Mouse (Mus musculus) thymus, adult 18-20 months (tissue): ENCODE results near the gene Prom2.

ENCODE experiments used
- DNase-seq, 2 experiments: peaks; one replicate each; pipeline ENCODE4 v3.0.0; 2022; ENCODE audit warnings: mixed read lengths in 2 of 2

The Prom2 gene

GRCm38 (mm10) chr2:127541185-127541584, at the start of gene Prom2:
Gene Prom2, minus strand, starts transcription at chr2:127541467.
- no peak for DNase-seq

GRCm38 (mm10) chr2:127590840-127591239, 49.6 kb upstream of the Prom2 start:
- peak; percentile 10 to 42 for DNase-seq

- DNase-seq = peak; percentile 35 to 37
These were observed 48.9 kb upstream of the Prom2 start for GRCm38 (mm10) chr2:127590204-127590603.

DNA sequence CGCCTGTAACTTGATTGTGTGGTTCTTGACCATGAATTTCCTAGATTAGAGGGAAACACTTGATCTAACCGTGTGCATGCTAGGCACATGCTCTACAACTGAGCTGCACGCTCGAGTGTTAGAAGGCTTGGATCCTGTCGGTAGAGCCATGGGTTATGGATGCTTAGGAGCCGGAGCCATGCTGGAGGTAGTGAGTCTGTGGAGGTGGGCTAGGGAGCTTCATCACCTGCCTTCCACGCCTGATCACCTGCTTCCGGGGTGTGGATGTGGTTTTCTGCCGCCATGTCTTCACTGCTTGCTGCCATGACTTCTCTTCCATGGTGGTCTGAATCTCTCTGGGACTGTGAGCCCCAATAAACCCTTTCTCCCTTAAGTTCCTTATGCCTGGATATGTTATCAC, 47.6 kb upstream of the Prom2 start:
- no peak for DNase-seq

DNA sequence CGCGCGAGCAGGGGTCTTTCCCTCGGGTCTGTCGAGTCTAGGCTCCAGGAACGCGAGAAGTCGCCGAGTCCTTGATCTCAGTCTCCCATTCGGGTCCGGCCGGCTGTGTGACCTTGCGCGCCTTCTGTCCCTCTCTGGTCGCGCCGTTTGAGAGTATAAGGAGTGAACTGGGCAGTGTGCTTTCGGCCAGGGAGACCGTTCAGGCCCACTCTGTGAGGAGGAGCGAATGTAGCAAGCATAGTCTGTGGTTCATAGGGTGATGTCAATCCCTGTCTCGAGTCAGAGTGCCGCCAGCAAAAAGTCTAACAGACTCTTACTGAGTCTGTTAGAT, 46.2 kb upstream of the Prom2 start:
- DNase-seq = no peak

- DNase-seq = peak; percentile 57 to 63
These were observed 45.6 kb upstream of the Prom2 start, which contains the start of the genes Zfp661 and Mrps5 for GRCm38 (mm10) chr2:127586694-127587513. Gene Zfp661, minus strand, starts transcription at chr2:127587094. Gene Mrps5, plus strand, starts transcription at chr2:127587222.

- peak; percentile 88 to 91 for DNase-seq
These were observed 43.2 kb upstream of the Prom2 start for GRCm38 (mm10) chr2:127584436-127584858.

- no peak for DNase-seq
These were observed 32.1 kb upstream of the Prom2 start for GRCm38 (mm10) chr2:127573322-127573721.

DNA sequence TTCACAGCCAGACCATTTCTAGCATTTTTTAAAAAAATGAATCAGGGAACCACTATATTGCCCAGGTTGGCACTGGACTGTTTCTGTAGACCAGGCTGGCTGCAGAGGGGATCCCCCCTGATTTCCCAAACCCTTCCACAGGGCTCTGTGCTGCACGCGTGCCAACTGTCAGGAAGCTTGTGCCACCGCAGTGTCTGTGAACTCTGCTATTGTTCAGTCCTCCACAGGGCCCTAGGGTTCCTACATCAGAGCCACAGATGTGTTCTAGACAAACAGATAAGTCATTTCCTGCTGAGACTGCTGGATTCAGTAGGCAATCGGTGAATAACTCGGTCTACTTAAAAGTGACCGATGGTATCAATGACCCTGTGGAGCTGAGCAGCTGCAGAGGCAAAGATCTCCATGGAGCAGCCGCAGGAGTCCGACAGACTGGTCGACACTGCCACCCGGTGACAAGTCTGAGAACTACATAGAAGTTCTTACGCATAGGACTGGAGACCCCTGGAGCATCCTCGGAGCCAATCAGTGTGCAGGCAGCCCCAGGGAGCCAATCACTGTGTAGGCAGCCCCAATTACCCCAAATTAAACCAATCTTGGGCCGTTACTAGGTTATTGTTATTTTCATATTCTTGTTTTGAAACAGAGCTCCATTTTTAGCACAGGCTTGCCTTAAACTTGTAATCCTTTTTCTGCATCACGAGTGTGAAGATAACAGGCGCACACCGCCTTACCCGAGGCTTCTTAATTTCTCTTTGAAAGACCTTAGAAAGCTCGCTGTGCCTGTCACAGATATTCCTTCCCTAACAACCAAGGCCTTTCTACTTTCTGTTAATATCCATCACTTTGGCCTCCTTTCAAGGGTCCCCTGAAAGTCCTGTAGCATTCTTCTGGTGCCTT, 18.1 kb upstream of the Prom2 start:
- peak; percentile 68 to 76 for DNase-seq

- DNase-seq = no peak
These were observed 9.8 kb upstream of the Prom2 start for GRCm38 (mm10) chr2:127551078-127551477.

DNA sequence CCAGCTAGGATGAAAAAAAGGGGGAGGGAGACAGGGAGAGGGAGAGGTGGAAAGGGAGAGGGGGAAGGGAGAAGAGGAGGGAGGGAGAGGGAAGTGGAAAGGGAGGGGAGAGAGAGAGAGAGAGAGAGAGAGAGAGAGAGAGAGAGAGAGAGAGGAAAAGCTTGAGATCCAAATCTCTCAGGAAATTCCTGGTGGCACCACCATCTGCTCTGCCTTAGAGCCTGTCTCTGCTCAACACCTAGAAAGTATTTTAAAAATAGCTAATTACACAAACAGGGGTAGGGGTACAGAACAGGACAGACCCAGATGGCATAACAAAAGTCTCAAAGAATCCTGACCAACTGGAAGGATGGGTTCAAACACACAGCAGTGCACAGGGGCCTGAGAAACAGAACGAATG, 9.2 kb upstream of the Prom2 start:
- DNase-seq = no peak

- no peak for DNase-seq
These were observed 8.4 kb upstream of the Prom2 start for GRCm38 (mm10) chr2:127549711-127550110.

- DNase-seq = no peak
These were observed 7.2 kb upstream of the Prom2 start for GRCm38 (mm10) chr2:127548342-127549074.

- DNase-seq = no peak
These were observed 430 bp upstream of the Prom2 start for GRCm38 (mm10) chr2:127541697-127542096.

- DNase-seq = no peak
These were observed 1.8 kb downstream of the Prom2 start for GRCm38 (mm10) chr2:127539494-127539893.

DNA sequence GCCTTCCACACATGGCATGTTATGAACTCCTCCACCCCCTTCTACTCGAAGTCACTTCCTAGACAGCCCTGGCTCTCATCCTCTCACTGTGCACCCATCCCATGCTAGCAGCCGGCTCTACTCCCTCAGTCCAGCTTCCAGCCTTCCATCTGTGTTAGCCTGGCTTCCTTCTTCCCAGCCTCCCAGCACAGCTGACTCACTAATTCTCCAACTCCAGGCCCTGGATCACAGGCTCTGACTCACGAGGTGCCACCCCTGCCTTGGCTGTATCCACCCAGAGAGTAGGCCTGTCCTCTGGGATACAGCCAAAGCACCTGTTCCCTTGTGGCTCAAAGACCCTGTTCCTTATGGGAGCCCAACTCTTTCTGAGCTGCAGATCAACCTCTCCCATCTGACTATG, 3.7 kb downstream of the Prom2 start:
- DNase-seq = no peak

GRCm38 (mm10) chr2:127535363-127535762, 5.9 kb downstream of the Prom2 start:
- DNase-seq = no peak

GRCm38 (mm10) chr2:127532379-127532778, 8.9 kb downstream of the Prom2 start:
- no peak for DNase-seq

DNA sequence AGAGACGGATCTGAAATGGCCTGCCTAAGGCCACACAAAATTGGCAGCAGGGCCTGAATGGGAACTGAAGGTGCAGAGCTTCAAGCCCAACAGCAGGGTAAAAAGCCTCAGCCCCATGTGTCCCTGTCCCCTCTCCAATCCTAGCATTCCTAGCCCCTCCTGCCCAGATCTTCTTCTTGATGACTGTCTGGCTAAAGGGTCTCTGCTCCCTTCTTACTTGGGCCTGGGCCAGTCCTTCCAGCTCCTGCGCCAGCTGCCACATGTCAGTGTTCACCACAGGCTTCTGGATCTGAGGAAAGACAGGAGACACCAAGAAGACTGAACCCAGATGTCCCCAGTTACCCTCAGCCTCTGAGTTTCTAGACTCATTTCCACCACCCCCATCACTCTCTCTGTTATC, 9.7 kb downstream of the Prom2 start:
- no peak for DNase-seq

DNA sequence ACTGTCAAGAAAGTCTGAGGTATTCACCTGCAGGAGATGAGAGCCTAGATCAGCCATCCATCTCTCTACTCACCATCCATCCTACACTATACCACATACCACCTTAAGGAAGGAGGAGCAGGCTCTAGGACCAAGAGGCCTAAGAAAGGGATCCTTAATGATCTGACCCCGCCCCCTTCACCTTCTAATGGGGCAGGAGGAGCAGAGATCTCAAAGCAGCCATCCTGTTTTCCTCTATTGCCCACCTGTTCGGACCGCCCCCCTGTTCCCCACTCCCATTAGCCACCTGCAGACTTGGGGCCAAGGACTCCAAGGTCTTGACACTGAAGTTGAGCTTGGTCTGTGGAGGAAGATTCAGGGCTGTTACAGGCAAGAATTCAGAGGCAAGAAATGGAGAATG, 10.8 kb downstream of the Prom2 start:
- no peak for DNase-seq

- no peak for DNase-seq
These were observed 16.1 kb downstream of the Prom2 start for GRCm38 (mm10) chr2:127525004-127525775.
